Mouse (Mus musculus): ENCODE results near the gene Nsmce4a. TPM values are rescaled to one million over a fixed set of nuclear protein-coding genes. Genes with fewer than 3 reads are reported as not detected.

The Nsmce4a gene
- polyA plus RNA-seq (2015; fragmentation: Nextera tagmentation; extraction: Ambion mirVana), result 81.4 and 86.2 TPM in 2 replicates

GRCm38 (mm10) chr7:130572821-130573220 lies at the start of gene Nsmce4a:
Gene Nsmce4a (minus strand): TSS chr7:130573118.
- Histone ChIP-seq H3K4me1 (replicated peaks) (peaks cover 10% of the 10 kb centered on the region), H3K36me3 (no peaks in the 10 kb centered on the region), H3K27me3 (no peaks in the 10 kb centered on the region), H3K4me2 (no peak within 1 kb of the TSS), H3K27ac (replicated peaks) (no peak within 1 kb of the TSS), H3K4me3 (no peak within 1 kb of the TSS), H3K9me3 (no peaks in the 10 kb centered on the region), H3K9ac (no peak within 1 kb of the TSS)
- ATAC-seq (ENCODE audit: low FRiP score, low read depth), result no peak
- WGBS, result 96% methylated on average over 8 of the region's 11 CpGs

- H3K9ac ChIP-seq, result no peak overlapping the region
- ATAC-seq (ENCODE audit: low FRiP score, low read depth), result no peak
- no peaks in the 10 kb centered on the region for H3K27me3 ChIP-seq
- H3K9me3 ChIP-seq, result no peaks in the 10 kb centered on the region
- H3K36me3 ChIP-seq, result no peaks in the 10 kb centered on the region
- H3K4me2 ChIP-seq, result no peak overlapping the region
- 90% methylated on average over 4 of the region's 4 CpGs for WGBS
- no peaks in the 10 kb centered on the region for H3K4me1 ChIP-seq (replicated peaks)
- H3K27ac ChIP-seq (replicated peaks), result no peak overlapping the region
- no peak overlapping the region for H3K4me3 ChIP-seq
Observed at GRCm38 (mm10) chr7:130622359-130622758, 49.4 kb upstream of the Nsmce4a start.

GRCm38 (mm10) chr7:130621953-130622352 lies 49.0 kb upstream of the Nsmce4a start:
- H3K27me3 ChIP-seq, result no peaks in the 10 kb centered on the region
- WGBS, result 62% methylated on average over 3 of the region's 3 CpGs
- no peak overlapping the region for H3K27ac ChIP-seq (replicated peaks)
- H3K4me3 ChIP-seq, result no peak overlapping the region
- ATAC-seq (ENCODE audit: low FRiP score, low read depth), result no peak
- no peaks in the 10 kb centered on the region for H3K36me3 ChIP-seq
- no peaks in the 10 kb centered on the region for H3K9me3 ChIP-seq
- H3K4me2 ChIP-seq, result no peak overlapping the region
- H3K9ac ChIP-seq, result no peak overlapping the region
- no peaks in the 10 kb centered on the region for H3K4me1 ChIP-seq (replicated peaks)

GRCm38 (mm10) chr7:130621068-130621467 lies 48.1 kb upstream of the Nsmce4a start:
- H3K4me1 ChIP-seq (replicated peaks), result no peaks in the 10 kb centered on the region
- 90% methylated on average over 2 of the region's 2 CpGs for WGBS
- no peaks in the 10 kb centered on the region for H3K36me3 ChIP-seq
- no peak overlapping the region for H3K4me2 ChIP-seq
- no peaks in the 10 kb centered on the region for H3K27me3 ChIP-seq
- ATAC-seq (ENCODE audit: low FRiP score, low read depth), result no peak
- no peak overlapping the region for H3K27ac ChIP-seq (replicated peaks)
- H3K9ac ChIP-seq, result no peak overlapping the region
- no peak overlapping the region for H3K4me3 ChIP-seq
- no peaks in the 10 kb centered on the region for H3K9me3 ChIP-seq

- no peak overlapping the region for H3K9ac ChIP-seq
- no peak overlapping the region for H3K27ac ChIP-seq (replicated peaks)
- H3K27me3 ChIP-seq, result no peaks in the 10 kb centered on the region
- 96% methylated on average over 3 of the region's 3 CpGs for WGBS
- no peak for ATAC-seq (ENCODE audit: low FRiP score, low read depth)
- H3K36me3 ChIP-seq, result no peaks in the 10 kb centered on the region
- no peak overlapping the region for H3K4me3 ChIP-seq
- H3K4me1 ChIP-seq (replicated peaks), result no peaks in the 10 kb centered on the region
- H3K9me3 ChIP-seq, result no peaks in the 10 kb centered on the region
- no peak overlapping the region for H3K4me2 ChIP-seq
Observed at GRCm38 (mm10) chr7:130617591-130617990, 44.7 kb upstream of the Nsmce4a start.

- H3K4me3 ChIP-seq, result no peak overlapping the region
- WGBS, result 41% methylated on average over 4 of the region's 4 CpGs
- no peaks in the 10 kb centered on the region for H3K4me1 ChIP-seq (replicated peaks)
Observed at GRCm38 (mm10) chr7:130613973-130614372, 41.1 kb upstream of the Nsmce4a start.

GRCm38 (mm10) chr7:130606958-130607357 lies 34.0 kb upstream of the Nsmce4a start:
- 88% methylated on average over 4 of the region's 4 CpGs for WGBS
- Histone ChIP-seq H3K9ac (no peak overlapping the region), H3K36me3 (no peaks in the 10 kb centered on the region), H3K4me2 (no peak overlapping the region), H3K4me1 (replicated peaks) (no peaks in the 10 kb centered on the region), H3K27me3 (no peaks in the 10 kb centered on the region), H3K9me3 (no peaks in the 10 kb centered on the region), H3K4me3 (no peak overlapping the region), H3K27ac (replicated peaks) (no peak overlapping the region)
- ATAC-seq (ENCODE audit: low FRiP score, low read depth), result no peak

More at GRCm38 (mm10) chr7:130613973-130614372, 41.1 kb upstream of the Nsmce4a start:
- Histone ChIP-seq H3K27me3 (no peaks in the 10 kb centered on the region), H3K9me3 (no peaks in the 10 kb centered on the region), H3K9ac (no peak overlapping the region), H3K36me3 (no peaks in the 10 kb centered on the region), H3K27ac (replicated peaks) (no peak overlapping the region), H3K4me2 (no peak overlapping the region)
- no peak for ATAC-seq (ENCODE audit: low FRiP score, low read depth)

- no peak for ATAC-seq (ENCODE audit: low FRiP score, low read depth)
Observed at GRCm38 (mm10) chr7:130605111-130605510, 32.2 kb upstream of the Nsmce4a start.

GRCm38 (mm10) chr7:130604390-130604789 lies 31.5 kb upstream of the Nsmce4a start:
- ATAC-seq (ENCODE audit: low FRiP score, low read depth), result no peak
- Histone ChIP-seq H3K4me1 (replicated peaks) (no peaks in the 10 kb centered on the region), H3K27me3 (no peaks in the 10 kb centered on the region), H3K9me3 (no peaks in the 10 kb centered on the region), H3K36me3 (no peaks in the 10 kb centered on the region), H3K4me3 (no peak overlapping the region), H3K9ac (no peak overlapping the region), H3K27ac (replicated peaks) (no peak overlapping the region), H3K4me2 (no peak overlapping the region)
- WGBS, result 78% methylated on average over 2 of the region's 2 CpGs

More at GRCm38 (mm10) chr7:130605111-130605510, 32.2 kb upstream of the Nsmce4a start:
- Histone ChIP-seq H3K36me3 (no peaks in the 10 kb centered on the region), H3K27ac (replicated peaks) (no peak overlapping the region), H3K27me3 (no peaks in the 10 kb centered on the region), H3K9ac (no peak overlapping the region), H3K4me3 (no peak overlapping the region), H3K9me3 (no peaks in the 10 kb centered on the region), H3K4me1 (replicated peaks) (no peaks in the 10 kb centered on the region), H3K4me2 (no peak overlapping the region)
- 28% methylated on average over 6 of the region's 6 CpGs for WGBS

GRCm38 (mm10) chr7:130603556-130603955 lies 30.6 kb upstream of the Nsmce4a start:
- Histone ChIP-seq H3K27me3 (no peaks in the 10 kb centered on the region), H3K4me3 (no peak overlapping the region), H3K9ac (no peak overlapping the region), H3K27ac (replicated peaks) (no peak overlapping the region), H3K4me1 (replicated peaks) (no peaks in the 10 kb centered on the region), H3K9me3 (no peaks in the 10 kb centered on the region), H3K4me2 (no peak overlapping the region), H3K36me3 (no peaks in the 10 kb centered on the region)
- WGBS, result 87% methylated on average over 5 of the region's 5 CpGs
- ATAC-seq (ENCODE audit: low FRiP score, low read depth), result no peak

GRCm38 (mm10) chr7:130602804-130603203 lies 29.9 kb upstream of the Nsmce4a start:
- H3K27me3 ChIP-seq, result no peaks in the 10 kb centered on the region
- no peak for ATAC-seq (ENCODE audit: low FRiP score, low read depth)
- no peaks in the 10 kb centered on the region for H3K9me3 ChIP-seq
- H3K9ac ChIP-seq, result no peak overlapping the region
- 93% methylated on average over 1 of the region's 1 CpGs for WGBS
- H3K4me3 ChIP-seq, result no peak overlapping the region
- H3K4me2 ChIP-seq, result no peak overlapping the region
- no peak overlapping the region for H3K27ac ChIP-seq (replicated peaks)
- H3K4me1 ChIP-seq (replicated peaks), result no peaks in the 10 kb centered on the region
- H3K36me3 ChIP-seq, result no peaks in the 10 kb centered on the region

GRCm38 (mm10) chr7:130600546-130600945 lies 27.6 kb upstream of the Nsmce4a start:
- 72% methylated on average over 2 of the region's 2 CpGs for WGBS
- H3K9ac ChIP-seq, result no peak overlapping the region
- no peak overlapping the region for H3K4me3 ChIP-seq
- no peak for ATAC-seq (ENCODE audit: low FRiP score, low read depth)
- H3K4me1 ChIP-seq (replicated peaks), result peaks cover 13% of the 10 kb centered on the region
- no peak overlapping the region for H3K4me2 ChIP-seq
- no peaks in the 10 kb centered on the region for H3K27me3 ChIP-seq
- no peak overlapping the region for H3K27ac ChIP-seq (replicated peaks)
- H3K36me3 ChIP-seq, result no peaks in the 10 kb centered on the region
- H3K9me3 ChIP-seq, result no peaks in the 10 kb centered on the region

GRCm38 (mm10) chr7:130600074-130600473 lies 27.2 kb upstream of the Nsmce4a start:
- 90% methylated on average over 3 of the region's 3 CpGs for WGBS
- Histone ChIP-seq H3K27ac (replicated peaks) (no peak overlapping the region), H3K9ac (no peak overlapping the region), H3K27me3 (no peaks in the 10 kb centered on the region), H3K9me3 (no peaks in the 10 kb centered on the region), H3K4me1 (replicated peaks) (peaks cover 13% of the 10 kb centered on the region), H3K36me3 (no peaks in the 10 kb centered on the region), H3K4me2 (no peak overlapping the region), H3K4me3 (no peak overlapping the region)
- ATAC-seq (ENCODE audit: low FRiP score, low read depth), result no peak
